Mouse (Mus musculus): Measurements from ENCODE around the gene 1810010H24Rik. TPM values are rescaled to one million over a fixed set of nuclear protein-coding genes. Genes with fewer than 3 reads are reported as not detected.
A peak's percentile ranks its signal among the peaks of the same experiment; 100 is the strongest.
"Not testable (repeated sequence)": the region's sequence is repeated elsewhere in the genome, so short reads cannot be mapped to it uniquely, and the experiment has no call there.

The 1810010H24Rik gene
- polyA plus RNA-seq (2012; ENCODE audit: insufficient read depth, insufficient read length, missing spikeins): 2.5 and 2.8 TPM in 2 replicates

- peaks cover 4% of the 10 kb centered on the region; the same call in 1 of the 2 replicates for H3K4me1 ChIP-seq (ENCODE audit: control insufficient read depth, insufficient read depth, insufficient read length, low read length)
- H3K4me3 ChIP-seq (ENCODE audit: insufficient read depth, low read depth, low read length): peak within 1 kb of the TSS; percentile 65
- H3K27ac ChIP-seq (replicated peaks; ENCODE audit: low read depth, low read length): no peak within 1 kb of the TSS
Observed at GRCm38 (mm10) chr11:107025411-107026321, at the start of gene 1810010H24Rik. Gene 1810010H24Rik (plus strand): TSS chr11:107025681.

GRCm38 (mm10) chr11:106976194-106976593 lies 49.3 kb upstream of the 1810010H24Rik start:
- H3K4me1 ChIP-seq (ENCODE audit: control insufficient read depth, insufficient read depth, insufficient read length, low read length): peaks cover 10% of the 10 kb centered on the region
- H3K4me3 ChIP-seq (ENCODE audit: insufficient read depth, low read depth, low read length): no peak overlapping the region
- peak overlapping the region; percentile 28; the same call in 1 of the 2 replicates for H3K27ac ChIP-seq (replicated peaks; ENCODE audit: low read depth, low read length)

- Histone ChIP-seq H3K4me1 (ENCODE audit: control insufficient read depth, insufficient read depth, insufficient read length, low read length) (peaks cover 8% of the 10 kb centered on the region), H3K4me3 (ENCODE audit: insufficient read depth, low read depth, low read length) (no peak overlapping the region), H3K27ac (replicated peaks; ENCODE audit: low read depth, low read length) (no peak overlapping the region)
Observed at GRCm38 (mm10) chr11:106980455-106980854, 45.0 kb upstream of the 1810010H24Rik start.

GRCm38 (mm10) chr11:106981787-106982186 lies 43.7 kb upstream of the 1810010H24Rik start:
- Histone ChIP-seq H3K4me1 (ENCODE audit: control insufficient read depth, insufficient read depth, insufficient read length, low read length) (peaks cover 3% of the 10 kb centered on the region; the same call in 1 of the 2 replicates), H3K4me3 (ENCODE audit: insufficient read depth, low read depth, low read length) (no peak overlapping the region), H3K27ac (replicated peaks; ENCODE audit: low read depth, low read length) (peak overlapping the region; percentile 70)

GRCm38 (mm10) chr11:106982351-106982750 lies 43.1 kb upstream of the 1810010H24Rik start:
- Histone ChIP-seq H3K4me3 (ENCODE audit: insufficient read depth, low read depth, low read length) (no peak overlapping the region), H3K4me1 (ENCODE audit: control insufficient read depth, insufficient read depth, insufficient read length, low read length) (peaks cover 3% of the 10 kb centered on the region; the same call in 1 of the 2 replicates), H3K27ac (replicated peaks; ENCODE audit: low read depth, low read length) (peak overlapping the region; percentile 70)

- H3K4me3 ChIP-seq (ENCODE audit: insufficient read depth, low read depth, low read length); H3K27ac ChIP-seq (replicated peaks; ENCODE audit: low read depth, low read length); H3K4me1 ChIP-seq (ENCODE audit: control insufficient read depth, insufficient read depth, insufficient read length, low read length): not testable (repeated sequence)
Observed at GRCm38 (mm10) chr11:106985979-106986604, 39.4 kb upstream of the 1810010H24Rik start.

- Histone ChIP-seq H3K4me3 (ENCODE audit: insufficient read depth, low read depth, low read length) (no peak overlapping the region), H3K4me1 (ENCODE audit: control insufficient read depth, insufficient read depth, insufficient read length, low read length) (no peaks in the 10 kb centered on the region; the same call in 1 of the 2 replicates), H3K27ac (replicated peaks; ENCODE audit: low read depth, low read length) (no peak overlapping the region)
Observed at GRCm38 (mm10) chr11:106987384-106987783, 38.1 kb upstream of the 1810010H24Rik start.

- Histone ChIP-seq H3K4me3 (ENCODE audit: insufficient read depth, low read depth, low read length) (no peak overlapping the region), H3K4me1 (ENCODE audit: control insufficient read depth, insufficient read depth, insufficient read length, low read length) (no peaks in the 10 kb centered on the region), H3K27ac (replicated peaks; ENCODE audit: low read depth, low read length) (no peak overlapping the region)
Observed at GRCm38 (mm10) chr11:106994246-106995085, 31.0 kb upstream of the 1810010H24Rik start.

- H3K4me3 ChIP-seq (ENCODE audit: insufficient read depth, low read depth, low read length); H3K27ac ChIP-seq (replicated peaks; ENCODE audit: low read depth, low read length); H3K4me1 ChIP-seq (ENCODE audit: control insufficient read depth, insufficient read depth, insufficient read length, low read length): not testable (repeated sequence)
Observed at GRCm38 (mm10) chr11:106996492-106996891, 29.0 kb upstream of the 1810010H24Rik start.

- peak overlapping the region; percentile 89; the same call in 1 of the 2 replicates for H3K4me3 ChIP-seq (ENCODE audit: insufficient read depth, low read depth, low read length)
- H3K4me1 ChIP-seq (ENCODE audit: control insufficient read depth, insufficient read depth, insufficient read length, low read length): no peaks in the 10 kb centered on the region
- no peak overlapping the region for H3K27ac ChIP-seq (replicated peaks; ENCODE audit: low read depth, low read length)
Observed at GRCm38 (mm10) chr11:106997976-106998375, 27.5 kb upstream of the 1810010H24Rik start.

GRCm38 (mm10) chr11:106998651-106999150 lies 26.8 kb upstream of the 1810010H24Rik start:
- Histone ChIP-seq H3K4me1 (ENCODE audit: control insufficient read depth, insufficient read depth, insufficient read length, low read length) (no peaks in the 10 kb centered on the region), H3K27ac (replicated peaks; ENCODE audit: low read depth, low read length) (peak overlapping the region; percentile 65), H3K4me3 (ENCODE audit: insufficient read depth, low read depth, low read length) (peak overlapping the region; percentile 89)

- Histone ChIP-seq H3K4me3 (ENCODE audit: insufficient read depth, low read depth, low read length) (peak within 1 kb of the TSS; percentile 89), H3K4me1 (ENCODE audit: control insufficient read depth, insufficient read depth, insufficient read length, low read length) (no peaks in the 10 kb centered on the region)
Observed at GRCm38 (mm10) chr11:106999151-106999948, 26.1 kb upstream of the 1810010H24Rik start, which contains the start of gene Kpna2. Gene Kpna2 (minus strand): TSS chr11:106999541.

GRCm38 (mm10) chr11:106999949-107000513 lies 25.4 kb upstream of the 1810010H24Rik start:
- H3K27ac ChIP-seq (replicated peaks; ENCODE audit: low read depth, low read length): no peak overlapping the region
- peak overlapping the region; percentile 58 for H3K4me3 ChIP-seq (ENCODE audit: insufficient read depth, low read depth, low read length)
- no peaks in the 10 kb centered on the region for H3K4me1 ChIP-seq (ENCODE audit: control insufficient read depth, insufficient read depth, insufficient read length, low read length)

More at GRCm38 (mm10) chr11:106999151-106999948, 26.1 kb upstream of the 1810010H24Rik start, which contains the start of gene Kpna2:
- H3K27ac ChIP-seq (replicated peaks; ENCODE audit: low read depth, low read length): peak within 1 kb of the TSS; percentile 74
